Mouse (Mus musculus): ENCODE measurements around the gene Zfp423. TPM values are rescaled to one million over a fixed set of nuclear protein-coding genes. Genes with fewer than 3 reads are reported as not detected.

The Zfp423 gene
- total and polyA plus RNA-seq, 3 experiments, result not detected

GRCm38 (mm10) chr8:87861718-87862117, 97.7 kb downstream of the Zfp423 start:
- Histone ChIP-seq H3K79me2 (ENCODE audit: control insufficient read depth, insufficient read depth, low read length, poor library complexity) (no peaks in the 10 kb centered on the region), H3K27me3 (ENCODE audit: control insufficient read depth in 1 of 2, insufficient read depth in 2 of 2, low read length in 2 of 2) (no peaks in the 10 kb centered on the region), H3K27ac (ENCODE audit: control insufficient read depth, low read depth, low read length) (no peak overlapping the region), H3K9ac (ENCODE audit: control insufficient read depth, low read depth, low read length, poor library complexity, severe bottlenecking) (no peak overlapping the region), H3K9me3 (replicated peaks; ENCODE audit: insufficient read depth, low read length) (no peaks in the 10 kb centered on the region), H3K4me3 (ENCODE audit: control insufficient read depth in 1 of 2, insufficient read depth in 1 of 2, low read depth in 2 of 2, low read length in 2 of 2) (no peak overlapping the region), H3K4me1 (ENCODE audit: control insufficient read depth in 1 of 2, insufficient read depth in 2 of 2, low read length in 2 of 2) (no peaks in the 10 kb centered on the region), H3K36me3 (ENCODE audit: control insufficient read depth in 1 of 2, insufficient read depth in 2 of 2, low read length in 2 of 2) (no peaks in the 10 kb centered on the region)
- no peak for DNase-seq (ENCODE audit: low read depth, low spot score)
- TF ChIP-seq ZC3H11A (IDR thresholded peaks at IDR 0.05; ENCODE audit: low read depth, low read length), result no peak
- TF ChIP-seq MXI1 (IDR thresholded peaks at IDR 0.05; ENCODE audit: low read depth, low read length), result no peak
- no peak for TF ChIP-seq ZKSCAN1 (IDR thresholded peaks at IDR 0.05; ENCODE audit: low read depth, low read length)
- no peak for TF ChIP-seq TCF12 (IDR thresholded peaks at IDR 0.05; ENCODE audit: low read depth, low read length)
- TF ChIP-seq GABPA (IDR thresholded peaks at IDR 0.05; ENCODE audit: low read depth, low read length), result no peak
- TF ChIP-seq MYB (IDR thresholded peaks at IDR 0.05; ENCODE audit: low read depth, low read length), result no peak
- TF ChIP-seq USF2 (IDR thresholded peaks at IDR 0.05; ENCODE audit: borderline replicate concordance in 1 of 2, insufficient read depth in 1 of 2, low read depth in 1 of 2, low read length in 2 of 2), result no peak
- TF ChIP-seq RAD21 (IDR thresholded peaks at IDR 0.05; ENCODE audit: low read depth, low read length), result no peak
- no peak for TF ChIP-seq EP300 (IDR thresholded peaks at IDR 0.05; ENCODE audit: low read depth in 1 of 2, low read length in 2 of 2)
- no peak for TF ChIP-seq MEF2A (IDR thresholded peaks at IDR 0.05; ENCODE audit: extremely low read depth, insufficient replicate concordance, low read depth, low read length, poor library complexity, severe bottlenecking)
- TF ChIP-seq TAL1 (IDR thresholded peaks at IDR 0.05; ENCODE audit: low read length), result no peak
- TF ChIP-seq USF1 (IDR thresholded peaks at IDR 0.05; ENCODE audit: low read depth, low read length), result no peak
- TF ChIP-seq SMC3 (IDR thresholded peaks at IDR 0.05; ENCODE audit: low read depth, low read length), result no peak
- TF ChIP-seq NELFE (IDR thresholded peaks at IDR 0.05; ENCODE audit: low read depth, low read length), result no peak
- TF ChIP-seq CHD2 (IDR thresholded peaks at IDR 0.05; ENCODE audit: low read length), result no peak

- no peak overlapping the region for H3K27ac ChIP-seq (ENCODE audit: control insufficient read depth, low read depth, low read length)
- no peaks in the 10 kb centered on the region for H3K9me3 ChIP-seq (replicated peaks; ENCODE audit: insufficient read depth, low read length)
- no peak overlapping the region for H3K9ac ChIP-seq (ENCODE audit: control insufficient read depth, low read depth, low read length, poor library complexity, severe bottlenecking)
- DNase-seq (ENCODE audit: low read depth, low spot score), result no peak
- no peak for TF ChIP-seq GATA1 (IDR thresholded peaks at IDR 0.05; ENCODE audit: low read depth, low read length)
- no peak for TF ChIP-seq POLR2AphosphoS2 (IDR thresholded peaks at IDR 0.05; ENCODE audit: low read length)
- TF ChIP-seq SMC3 (IDR thresholded peaks at IDR 0.05; ENCODE audit: low read depth, low read length), result no peak
- no peak for TF ChIP-seq TBP (IDR thresholded peaks at IDR 0.05; ENCODE audit: low read depth, low read length)
- no peak for TF ChIP-seq NRF1 (IDR thresholded peaks at IDR 0.05; ENCODE audit: insufficient read depth, low read depth, low read length, poor library complexity, severe bottlenecking)
- no peaks in the 10 kb centered on the region for H3K4me1 ChIP-seq (ENCODE audit: control insufficient read depth in 1 of 2, insufficient read depth in 2 of 2, low read length in 2 of 2)
- H3K36me3 ChIP-seq (ENCODE audit: control insufficient read depth in 1 of 2, insufficient read depth in 2 of 2, low read length in 2 of 2), result no peaks in the 10 kb centered on the region
- no peak overlapping the region for H3K4me3 ChIP-seq (ENCODE audit: control insufficient read depth in 1 of 2, insufficient read depth in 1 of 2, low read depth in 2 of 2, low read length in 2 of 2)
- H3K79me2 ChIP-seq (ENCODE audit: control insufficient read depth, insufficient read depth, low read length, poor library complexity), result no peaks in the 10 kb centered on the region
- no peaks in the 10 kb centered on the region for H3K27me3 ChIP-seq (ENCODE audit: control insufficient read depth in 1 of 2, insufficient read depth in 2 of 2, low read length in 2 of 2)
Observed at GRCm38 (mm10) chr8:87860905-87861304, 98.5 kb downstream of the Zfp423 start.
